Mouse (Mus musculus) lung, postnatal 0 days (tissue): ENCODE data around the gene Fam186b. TPM values are rescaled to one million over a fixed set of nuclear protein-coding genes. Genes with fewer than 3 reads are reported as not detected.

Experiments used
- ATAC-seq: fragments of 200-750 bp; cut with Nextera tagmentation; 2 replicates; pipeline ENCODE4 v1.8.0; 2017; ENCODE audit warnings: moderate library complexity
- DNase-seq: peaks from one replicate; pipeline ENCODE4 v3.0.0-alpha.2; 2016; ENCODE audit warnings: low spot score
- H3K27ac ChIP-seq: fragments of 300-500 bp; sonication (generic); 2 replicates; pipeline ENCODE4 v1.5.1; 2014; ENCODE audit warnings: antibody characterized with exemption, mild to moderate bottlenecking, low read length, mixed read lengths
- H3K27me3 ChIP-seq: fragments of 300-500 bp; sonication (generic); replicated peaks from 2 replicates; pipeline ENCODE4 v1.6.1; 2014; ENCODE audit warnings: low read length, mixed read lengths; ENCODE audit not compliant: insufficient read depth
- H3K36me3 ChIP-seq: fragments of 300-500 bp; sonication (generic); 2 replicates; pipeline ENCODE4 v1.6.1; 2014; ENCODE audit warnings: low read length, mixed read lengths; ENCODE audit not compliant: insufficient read depth
- H3K4me1 ChIP-seq: fragments of 300-500 bp; sonication (generic); 2 replicates; pipeline ENCODE4 v1.6.1; 2014; ENCODE audit warnings: antibody characterized with exemption, low read depth, low read length, mixed read lengths; ENCODE audit not compliant: insufficient read depth
- H3K4me2 ChIP-seq: fragments of 300-500 bp; sonication (generic); replicated peaks from 2 replicates; pipeline ENCODE4 v1.6.1; 2014; ENCODE audit warnings: low read depth, mild to moderate bottlenecking, low read length, moderate library complexity, mixed read lengths
- H3K4me3 ChIP-seq: fragments of 300-500 bp; sonication (generic); 2 replicates; pipeline ENCODE4 v1.5.1; 2014; ENCODE audit warnings: low read depth, low read length
- H3K9ac ChIP-seq: fragments of 300-500 bp; sonication (generic); replicated peaks from 2 replicates; pipeline ENCODE4 v1.6.1; 2014; ENCODE audit warnings: low read depth, mild to moderate bottlenecking
- H3K9me3 ChIP-seq: fragments of 300-500 bp; sonication (generic); 2 replicates; pipeline ENCODE4 v1.6.1; 2016; ENCODE audit warnings: low read length, mixed read lengths
- CTCF ChIP-seq: IDR thresholded peaks from 2 replicates; pipeline ENCODE4 v1.5.1; 2016; ENCODE audit warnings: antibody characterized with exemption, mild to moderate bottlenecking
- EP300 ChIP-seq: IDR thresholded peaks from 2 replicates; pipeline ENCODE4 v1.6.1; 2016; ENCODE audit warnings: antibody characterized with exemption, mild to moderate bottlenecking, control low read depth
- WGBS: fragments of 180-500 bp; shearing (Covaris S2); extraction: QIAGEN DNeasy Blood & Tissue Kit; methylation state at CpG from one replicate; pipeline ENCODE4 v1.1.7; 2014; 5-methylcytosine and 5-hydroxymethylcytosine counted together
- polyA plus RNA-seq: library from polyadenylated mRNA; unstranded; fragments of >200 nt; fragmentation: Nextera tagmentation; extraction: Ambion mirVana; gene quantifications from 2 replicates; pipeline ENCODE4 v1.2.1, GENCODE M21; 2015

The Fam186b gene
- polyA plus RNA-seq = 0.07 TPM in 1 of 2 replicates, not detected in the other

GRCm38 (mm10) chr15:99295484-99295981, at the start of gene Fam186b:
TSS of gene Fam186b (minus strand) at chr15:99295888.
- 4% methylated on average over 8 of the region's 17 CpGs for WGBS
- Histone ChIP-seq H3K4me3 (peak within 1 kb of the TSS; percentile 60), H3K4me1 (no peaks in the 10 kb centered on the region), H3K36me3 (no peaks in the 10 kb centered on the region), H3K4me2 (peak within 1 kb of the TSS; percentile 66), H3K27ac (peak within 1 kb of the TSS; percentile 84), H3K27me3 (no peaks in the 10 kb centered on the region), H3K9ac (peak within 1 kb of the TSS; percentile 41), H3K9me3 (no peaks in the 10 kb centered on the region)
- ATAC-seq (peak; percentile 25; the same call in 1 of the 2 replicates), DNase-seq (peak; percentile 29)
- TF ChIP-seq CTCF (no peak), EP300 (no peak)

- DNase-seq = no peak
- peaks cover 48% of the 10 kb centered on the region for H3K4me1 ChIP-seq
- peak; percentile 7; the same call in 1 of the 2 replicates for ATAC-seq
Observed at GRCm38 (mm10) chr15:99344961-99345360, 49.3 kb upstream of the Fam186b start.

GRCm38 (mm10) chr15:99344148-99344870, 48.6 kb upstream of the Fam186b start:
- DNase-seq = peak; percentile 64
- Histone ChIP-seq H3K4me2 (0 out of 2 replicates have a peak overlapping the region, but pooled peaks have one; percentile 17), H3K9ac (no peak overlapping the region), H3K9me3 (no peaks in the 10 kb centered on the region), H3K4me1 (peaks cover 51% of the 10 kb centered on the region), H3K27ac (peak overlapping the region; percentile 84), H3K27me3 (no peaks in the 10 kb centered on the region), H3K4me3 (no peak overlapping the region), H3K36me3 (no peaks in the 10 kb centered on the region)
- TF ChIP-seq CTCF (no peak), EP300 (no peak)
- peak; percentile 53 for ATAC-seq
- 37% methylated on average over 8 of the region's 8 CpGs for WGBS

More at GRCm38 (mm10) chr15:99344961-99345360, 49.3 kb upstream of the Fam186b start:
- WGBS = 65% methylated on average over 4 of the region's 4 CpGs
- TF ChIP-seq CTCF (peak; percentile 6; the same call in 1 of the 2 replicates), EP300 (no peak)
- Histone ChIP-seq H3K9me3 (no peaks in the 10 kb centered on the region), H3K27ac (peak overlapping the region; percentile 84), H3K9ac (no peak overlapping the region), H3K36me3 (no peaks in the 10 kb centered on the region), H3K4me2 (no peak overlapping the region), H3K27me3 (no peaks in the 10 kb centered on the region), H3K4me3 (no peak overlapping the region)

GRCm38 (mm10) chr15:99343414-99344147, 47.9 kb upstream of the Fam186b start:
- Histone ChIP-seq H3K4me2 (peak overlapping the region; percentile 17; the same call in 1 of the 2 replicates), H3K4me1 (peaks cover 52% of the 10 kb centered on the region), H3K27ac (peak overlapping the region; percentile 84), H3K9me3 (no peaks in the 10 kb centered on the region), H3K4me3 (no peak overlapping the region), H3K9ac (no peak overlapping the region), H3K36me3 (no peaks in the 10 kb centered on the region), H3K27me3 (no peaks in the 10 kb centered on the region)
- 22% methylated on average over 5 of the region's 5 CpGs for WGBS
- peak; percentile 48 for TF ChIP-seq EP300
- no peak for TF ChIP-seq CTCF
- ATAC-seq (peak; percentile 74), DNase-seq (peak; percentile 63)

- Histone ChIP-seq H3K27me3 (no peaks in the 10 kb centered on the region), H3K9ac (no peak overlapping the region), H3K4me1 (peaks cover 52% of the 10 kb centered on the region), H3K4me3 (no peak overlapping the region), H3K9me3 (no peaks in the 10 kb centered on the region), H3K27ac (peak overlapping the region; percentile 84; the same call in 1 of the 2 replicates), H3K4me2 (no peak overlapping the region), H3K36me3 (no peaks in the 10 kb centered on the region)
- ATAC-seq = no peak
- WGBS = 37% methylated on average over 9 of the region's 9 CpGs
- DNase-seq = no peak
- TF ChIP-seq EP300 (no peak), CTCF (no peak)
Observed at GRCm38 (mm10) chr15:99342194-99342981, 46.7 kb upstream of the Fam186b start.
